Mouse (Mus musculus): ENCODE measurements around the gene Zzef1.

GRCm38 (mm10) chr11:72758316-72758715 is 37.7 kb upstream of the Zzef1 start:
- no peak for TF ChIP-seq POLR2A (IDR thresholded peaks at IDR 0.05; ENCODE audit: borderline replicate concordance, control insufficient read depth, low read depth, low read length)
- no peak for TF ChIP-seq CTCF (IDR thresholded peaks at IDR 0.05; ENCODE audit: control insufficient read depth, insufficient read depth, low read length)

Measured in bone marrow, adult 2 months (tissue).